Mouse (Mus musculus) testis, adult 2 months (tissue): ENCODE measurements around the gene Stard5.

Source experiments
- CTCF ChIP-seq: fragments of 200-500 bp; IDR thresholded peaks from 2 replicates; pipeline ENCODE4 v1.5.1; 2012; ENCODE audit warnings: low read depth, mild to moderate bottlenecking, inconsistent platforms, low read length, moderate library complexity; ENCODE audit not compliant: control insufficient read depth, insufficient read depth, insufficient replicate concordance
- POLR2A ChIP-seq: fragments of 200-500 bp; IDR thresholded peaks from 2 replicates; pipeline ENCODE4 v1.6.1; 2012; ENCODE audit warnings: low read depth, mild to moderate bottlenecking, inconsistent platforms, low read length, moderate library complexity; ENCODE audit not compliant: control insufficient read depth

GRCm38 (mm10) chr7:83644761-83645160 lies 13.0 kb downstream of the Stard5 start:
- TF ChIP-seq POLR2A (no peak), CTCF (no peak)
